Mouse (Mus musculus): ENCODE results near the gene Fnbp1.

- TF ChIP-seq POLR2A (IDR thresholded peaks at IDR 0.05; ENCODE audit: borderline replicate concordance, extremely low read depth, insufficient read depth, insufficient read length, poor library complexity, severe bottlenecking) (no peak), CTCF (IDR thresholded peaks at IDR 0.05; ENCODE audit: borderline replicate concordance, extremely low read depth, insufficient read depth, insufficient read length) (no peak)
Observed at GRCm38 (mm10) chr2:31098616-31099015, 43.2 kb downstream of the Fnbp1 start.

Data from brain, embryonic 14.5 days (tissue).